22 mouse cellular contexts compared by ENCODE assay signal in the genomic region with DNA sequence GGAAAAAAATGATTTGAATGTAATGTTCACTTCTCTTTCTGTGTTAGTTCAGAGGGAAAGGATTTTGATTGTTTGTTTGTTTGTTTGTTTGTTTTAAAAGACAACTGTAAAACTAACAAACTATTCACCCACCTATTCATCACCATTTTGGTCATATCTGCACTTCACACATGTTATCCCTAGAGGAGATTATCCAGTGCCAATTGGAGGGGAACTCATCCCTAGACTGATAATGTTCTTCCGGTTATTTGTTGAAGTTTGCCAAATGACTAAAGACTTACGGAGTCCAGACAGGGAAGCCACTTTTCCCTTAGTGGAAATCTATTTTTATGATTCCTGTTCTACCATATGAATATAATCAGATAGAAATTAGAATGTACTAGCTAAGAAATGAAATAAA.
"Had no signal": no experiment of that assay in that cellular context is flagged by ENCODE, and none has a peak within 500 bp of the region (broad histone marks: within the 10 kb centered on the region; RNA-seq: fewer than 3 reads in every experiment).

No protein-coding gene starts in this region.

- H3K4me3 ChIP-seq: embryonic facial prominence, embryonic 10.5 days; embryonic facial prominence, embryonic 12.5 days; embryonic facial prominence, embryonic 13.5 days; embryonic facial prominence, embryonic 15.5 days; erythroblast, embryonic 14.5 days; forebrain, embryonic 10.5 days; forebrain, embryonic 12.5 days; forebrain, embryonic 13.5 days; forebrain, embryonic 15.5 days; gastrocnemius, adult 2 months; heart, adult 2 months; heart, embryonic 10.5 days had no signal

- H3K4me1 ChIP-seq: embryonic facial prominence, embryonic 10.5 days; embryonic facial prominence, embryonic 12.5 days; embryonic facial prominence, embryonic 13.5 days; embryonic facial prominence, embryonic 15.5 days; forebrain, embryonic 10.5 days; forebrain, embryonic 12.5 days; forebrain, embryonic 13.5 days; forebrain, embryonic 15.5 days; heart, embryonic 10.5 days had no signal

- H3K36me3 ChIP-seq: embryonic facial prominence, embryonic 10.5 days; embryonic facial prominence, embryonic 12.5 days; embryonic facial prominence, embryonic 13.5 days; embryonic facial prominence, embryonic 15.5 days; forebrain, embryonic 10.5 days; forebrain, embryonic 12.5 days; forebrain, embryonic 15.5 days; heart, embryonic 10.5 days had no signal

- H3K4me2 ChIP-seq: embryonic facial prominence, embryonic 12.5 days; embryonic facial prominence, embryonic 13.5 days; embryonic facial prominence, embryonic 15.5 days; forebrain, embryonic 12.5 days; forebrain, embryonic 13.5 days; forebrain, embryonic 15.5 days had no signal

- H3K9me3 ChIP-seq: embryonic facial prominence, embryonic 10.5 days; embryonic facial prominence, embryonic 12.5 days; embryonic facial prominence, embryonic 13.5 days; embryonic facial prominence, embryonic 15.5 days; forebrain, embryonic 10.5 days; forebrain, embryonic 12.5 days; forebrain, embryonic 13.5 days; forebrain, embryonic 15.5 days; heart, embryonic 10.5 days had no signal

- ATAC-seq: forebrain, embryonic 13.5 days; forebrain, embryonic 14.5 days; forebrain, embryonic 15.5 days; forebrain, embryonic 16.5 days; forebrain, postnatal 0 days had no signal

- H3K27me3 ChIP-seq: embryonic facial prominence, embryonic 12.5 days; embryonic facial prominence, embryonic 13.5 days; embryonic facial prominence, embryonic 15.5 days; forebrain, embryonic 12.5 days; forebrain, embryonic 13.5 days; forebrain, embryonic 15.5 days had no signal

- H3K9ac ChIP-seq: embryonic facial prominence, embryonic 12.5 days; embryonic facial prominence, embryonic 13.5 days; embryonic facial prominence, embryonic 15.5 days; forebrain, embryonic 12.5 days; forebrain, embryonic 13.5 days; forebrain, embryonic 15.5 days; forebrain, postnatal 0 days had no signal

- DNase-seq: embryo, embryonic 11 days; forebrain, postnatal 0 days; gastrocnemius, adult 2 months; gastrocnemius, postnatal 10 days; gastrocnemius, postnatal 14 days; gastrocnemius, postnatal 25 days; gastrocnemius, postnatal 36 days; heart, adult 11 months; heart, adult 18-20 months; heart, adult 2 months had no signal

- H3K27ac ChIP-seq: embryonic facial prominence, embryonic 10.5 days; embryonic facial prominence, embryonic 12.5 days; embryonic facial prominence, embryonic 13.5 days; embryonic facial prominence, embryonic 15.5 days; forebrain, embryonic 10.5 days; forebrain, embryonic 12.5 days; forebrain, embryonic 13.5 days; forebrain, embryonic 15.5 days; gastrocnemius, adult 2 months; heart, adult 2 months; heart, embryonic 10.5 days had no signal
